Mouse (Mus musculus) right cerebral cortex, postnatal 4 days (tissue): Measurements from ENCODE around the gene Avl9.

ENCODE experiments used
- DNase-seq: peaks from one replicate; pipeline ENCODE4 v3.0.0-alpha.2; 2022

Gene Avl9

DNA sequence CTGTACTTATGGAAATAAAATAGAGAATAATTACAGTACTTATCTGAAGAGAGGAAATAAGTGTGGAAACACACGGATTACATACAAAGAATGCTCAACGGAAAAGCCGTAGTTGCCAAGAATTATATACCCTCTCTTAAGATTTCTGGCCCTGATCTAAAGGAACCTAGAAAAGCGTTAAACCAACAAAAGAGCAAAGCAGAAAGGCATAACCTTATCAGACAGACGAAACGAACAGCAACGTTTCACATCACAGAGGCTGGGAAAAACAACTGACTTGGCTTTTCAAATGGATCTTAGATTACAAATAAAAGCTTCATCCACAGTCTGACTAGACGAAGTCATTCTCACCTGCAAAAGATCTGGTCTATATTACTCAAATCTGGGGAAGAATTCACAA, 81.5 kb downstream of the Avl9 start:
- DNase-seq: no peak

- peak; percentile 32 for DNase-seq
Measured at GRCm38 (mm10) chr6:56796668-56797141, 82.0 kb downstream of the Avl9 start.

DNA sequence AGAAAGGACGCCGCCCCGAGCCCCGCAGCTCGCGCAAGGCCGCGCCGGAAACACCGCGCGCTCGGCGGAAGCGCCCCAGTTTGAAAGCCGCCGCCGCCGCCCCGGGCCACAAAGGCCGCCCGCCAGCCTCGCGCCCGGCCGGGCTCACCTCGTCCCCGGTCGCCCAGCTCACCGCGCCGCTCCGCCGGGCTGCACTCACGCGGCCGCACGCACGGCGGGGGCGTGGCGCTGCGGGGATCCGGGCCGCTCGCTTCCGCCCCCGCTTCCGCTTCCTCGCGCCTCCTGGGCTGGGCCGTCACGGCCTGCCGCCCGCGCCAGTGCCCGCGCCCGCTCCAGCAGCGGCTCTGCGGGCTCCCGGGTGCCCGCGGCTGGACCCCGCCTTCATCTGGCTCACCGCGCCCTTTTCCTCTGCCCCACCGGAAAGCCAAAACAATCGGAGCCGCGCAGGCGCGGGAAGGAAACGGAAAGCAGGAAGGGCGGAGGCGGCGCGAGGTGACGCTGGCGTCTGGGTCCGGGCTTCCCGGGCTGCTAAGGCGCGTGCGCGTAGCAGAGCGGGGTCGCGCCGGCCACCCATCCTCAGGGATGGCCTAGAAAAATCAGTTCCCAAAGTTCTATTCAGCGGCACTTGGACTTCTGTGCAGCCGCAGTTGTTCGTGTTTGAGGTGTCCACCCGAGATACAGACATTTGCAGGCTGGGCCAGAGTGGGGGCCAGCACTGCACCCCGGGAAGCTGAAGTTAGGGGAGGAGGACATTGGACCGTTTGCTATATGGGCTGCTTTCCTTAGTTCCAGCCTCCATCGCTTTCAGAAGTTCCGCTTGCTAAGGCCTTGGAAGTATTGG, 82.8 kb downstream of the Avl9 start, which contains the start of gene Kbtbd2:
Kbtbd2 (minus strand) TSS at position 503 of the 841 bp plus-strand sequence.
- DNase-seq: peak; percentile 91

DNA sequence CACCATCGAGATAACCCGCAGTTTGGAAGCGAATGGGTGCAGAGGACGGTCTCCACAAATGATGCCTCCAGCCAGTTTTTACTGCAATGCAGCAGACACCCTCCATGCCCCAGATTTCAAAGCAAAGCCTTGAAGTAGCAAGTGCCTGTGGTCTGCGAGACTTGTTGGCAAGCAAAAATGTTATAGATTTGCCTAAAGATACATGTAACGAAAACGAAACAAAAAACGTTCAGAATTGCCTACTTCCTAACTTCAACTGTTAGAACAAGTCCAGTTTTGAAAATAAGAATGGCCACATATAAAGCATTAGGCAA, 83.4 kb downstream of the Avl9 start:
- DNase-seq: no peak

- DNase-seq: no peak
Measured at GRCm38 (mm10) chr6:56805026-56805425, 90.3 kb downstream of the Avl9 start.

DNA sequence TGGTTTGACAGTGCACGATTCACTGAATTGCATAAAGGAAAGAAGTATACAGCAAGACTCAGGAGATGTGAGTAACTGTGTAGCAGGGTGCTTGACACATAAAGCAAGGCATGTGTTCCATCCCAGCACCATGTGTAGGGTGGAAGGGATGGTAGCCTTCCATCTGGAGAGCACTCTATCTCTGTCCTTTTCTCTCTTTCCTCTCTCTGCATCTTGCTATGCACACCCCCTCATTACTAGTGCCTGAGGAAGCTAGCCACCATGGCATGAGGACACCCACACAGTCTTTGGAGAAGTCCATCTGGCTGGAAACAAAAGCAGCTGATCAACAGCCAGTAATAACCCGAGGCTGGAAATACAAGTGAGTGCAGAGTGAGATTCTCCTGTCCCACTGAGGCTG, 91.5 kb downstream of the Avl9 start:
- no peak for DNase-seq

GRCm38 (mm10) chr6:56808656-56809055, 94.0 kb downstream of the Avl9 start:
- no peak for DNase-seq
